Mouse (Mus musculus) embryo, embryonic 9.5 days (tissue): ENCODE data around the gene Eef1akmt3.

Experiments
- DNase-seq: peaks from one replicate; pipeline ENCODE4 v3.0.0-alpha.2; 2017; ENCODE audit errors: extremely low spot score

The Eef1akmt3 gene

GRCm38 (mm10) chr10:127050119-127050474 is 8.8 kb upstream of the Eef1akmt3 start:
- no peak for DNase-seq

DNA sequence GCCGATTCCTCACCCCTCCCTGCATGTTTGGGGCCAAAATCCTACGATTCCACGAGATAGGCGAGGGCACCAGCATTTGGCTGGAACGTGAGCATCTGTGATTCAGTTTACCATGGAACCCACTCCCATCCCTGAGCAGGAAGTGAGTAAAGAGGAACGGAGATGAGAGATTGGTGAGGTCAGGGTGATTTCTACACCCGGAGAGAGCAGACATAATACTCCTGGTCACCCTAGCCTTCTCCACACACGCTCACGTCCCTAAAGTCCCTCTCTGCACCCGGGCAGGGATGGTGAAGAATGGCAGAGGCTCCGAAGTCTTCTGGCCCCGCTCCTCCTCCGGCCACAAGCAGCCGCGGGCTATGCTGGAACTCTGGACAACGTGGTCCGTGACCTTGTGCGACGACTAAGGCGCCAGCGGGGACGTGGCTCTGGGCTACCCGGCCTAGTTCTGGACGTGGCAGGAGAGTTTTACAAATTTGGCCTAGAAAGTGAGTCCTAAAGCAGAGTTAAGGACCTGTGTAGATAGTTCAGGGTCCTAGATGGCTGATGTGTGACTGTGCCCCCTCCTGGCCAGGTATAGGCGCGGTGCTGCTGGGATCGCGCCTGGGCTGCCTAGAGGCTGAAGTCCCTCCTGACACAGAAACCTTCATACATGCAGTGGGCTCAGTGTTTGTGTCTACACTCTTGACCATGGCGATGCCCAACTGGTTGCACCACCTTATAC is 8.2 kb upstream of the Eef1akmt3 start:
- no peak for DNase-seq

GRCm38 (mm10) chr10:127048608-127049394 is 7.5 kb upstream of the Eef1akmt3 start:
- no peak for DNase-seq

GRCm38 (mm10) chr10:127047954-127048353 is 6.6 kb upstream of the Eef1akmt3 start, which contains the start of gene Cyp27b1:
Gene Cyp27b1 (plus strand): TSS chr10:127048250.
- DNase-seq, result no peak

GRCm38 (mm10) chr10:127043187-127043586 is 1.9 kb upstream of the Eef1akmt3 start:
- no peak for DNase-seq

GRCm38 (mm10) chr10:127042468-127043115 is 1.3 kb upstream of the Eef1akmt3 start:
- no peak for DNase-seq

DNA sequence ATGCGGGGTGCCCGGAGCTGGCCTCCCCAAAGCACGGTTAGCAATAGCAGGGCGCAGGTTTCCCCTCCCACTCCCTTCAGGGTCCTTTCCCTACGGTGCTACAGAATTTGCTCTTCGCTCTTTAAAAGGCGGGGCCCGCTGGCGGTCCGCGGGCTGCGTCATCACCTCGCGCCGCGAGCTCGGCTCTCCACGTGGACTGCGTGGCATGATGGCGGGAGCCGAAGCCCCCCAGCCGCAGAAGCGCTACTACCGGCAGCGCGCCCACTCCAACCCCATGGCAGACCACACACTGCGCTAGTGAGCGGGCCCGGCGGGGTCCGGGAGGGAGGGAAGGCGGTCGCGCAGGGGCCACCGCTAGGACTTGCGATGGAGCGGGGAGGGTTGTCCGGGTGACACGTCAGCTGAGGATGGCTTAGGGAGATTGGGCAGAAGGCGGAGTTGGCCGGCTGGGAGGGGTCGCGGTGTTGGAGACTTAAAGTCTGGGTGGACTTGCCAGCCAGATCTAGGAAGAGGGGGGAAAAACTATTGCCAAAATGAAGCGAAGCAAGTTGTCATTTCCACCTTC is 543 bp upstream of the Eef1akmt3 start:
- peak; percentile 96 for DNase-seq

DNA sequence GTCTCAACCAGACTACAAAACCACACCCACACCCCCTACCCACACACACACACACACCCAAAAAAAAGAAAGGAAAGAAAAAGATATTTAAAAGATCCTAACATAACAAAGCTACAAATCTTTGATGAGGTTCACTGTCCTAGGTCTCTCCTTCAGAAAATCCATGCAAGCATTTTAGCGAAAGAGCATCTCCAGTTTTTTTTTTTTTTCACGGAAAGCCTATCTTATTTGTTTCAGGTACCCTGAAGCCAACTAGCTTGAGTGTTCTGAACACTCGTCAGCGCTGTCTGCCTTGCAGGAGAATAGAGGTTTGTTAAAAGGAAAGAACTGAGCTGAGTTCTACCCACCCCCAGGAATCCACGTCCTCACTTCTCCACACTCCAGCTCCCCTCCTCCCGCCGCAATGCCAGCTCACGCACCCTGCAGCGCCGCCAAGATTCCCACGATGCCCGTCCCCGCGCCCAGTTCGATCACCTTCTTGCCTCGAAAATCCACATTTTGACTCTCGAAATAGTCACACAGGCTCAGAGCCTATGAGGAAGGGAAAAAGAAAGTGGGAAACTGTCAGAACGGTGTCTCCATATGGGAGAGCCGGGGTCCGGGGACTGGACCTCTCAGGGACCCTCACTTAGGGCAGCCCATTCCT is 621 bp downstream of the Eef1akmt3 start:
- DNase-seq, result no peak

GRCm38 (mm10) chr10:127037641-127038040 is 3.7 kb downstream of the Eef1akmt3 start:
- no peak for DNase-seq

DNA sequence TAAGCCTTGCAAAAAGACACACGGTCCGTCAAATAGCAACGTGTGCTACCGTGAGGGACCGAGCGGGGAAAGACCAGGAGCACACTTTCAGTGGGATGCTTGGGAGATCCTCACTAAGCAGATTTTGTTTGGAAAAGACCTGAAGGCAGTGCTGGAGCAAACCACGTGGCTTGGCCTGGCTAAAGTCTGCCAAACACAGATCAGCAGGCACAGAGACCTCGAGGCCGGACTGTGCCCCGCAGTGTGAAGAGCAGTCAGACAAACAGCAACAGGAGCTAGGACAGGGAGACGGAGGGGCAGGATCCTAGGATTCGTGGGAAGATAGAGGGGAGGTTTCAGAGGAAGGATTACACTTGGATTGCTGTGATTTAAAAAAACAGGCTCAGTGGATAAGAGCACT is 5.0 kb downstream of the Eef1akmt3 start:
- DNase-seq, result no peak

- DNase-seq, result no peak
These were observed 8.0 kb downstream of the Eef1akmt3 start for GRCm38 (mm10) chr10:127033301-127033741.

GRCm38 (mm10) chr10:127030336-127031296 is 10.7 kb downstream of the Eef1akmt3 start, which contains the start of gene Tsfm:
Gene Tsfm (minus strand): TSS chr10:127030840.
- DNase-seq, result peak; percentile 89

- DNase-seq, result no peak
These were observed 22.9 kb downstream of the Eef1akmt3 start for GRCm38 (mm10) chr10:127018422-127018821.

DNA sequence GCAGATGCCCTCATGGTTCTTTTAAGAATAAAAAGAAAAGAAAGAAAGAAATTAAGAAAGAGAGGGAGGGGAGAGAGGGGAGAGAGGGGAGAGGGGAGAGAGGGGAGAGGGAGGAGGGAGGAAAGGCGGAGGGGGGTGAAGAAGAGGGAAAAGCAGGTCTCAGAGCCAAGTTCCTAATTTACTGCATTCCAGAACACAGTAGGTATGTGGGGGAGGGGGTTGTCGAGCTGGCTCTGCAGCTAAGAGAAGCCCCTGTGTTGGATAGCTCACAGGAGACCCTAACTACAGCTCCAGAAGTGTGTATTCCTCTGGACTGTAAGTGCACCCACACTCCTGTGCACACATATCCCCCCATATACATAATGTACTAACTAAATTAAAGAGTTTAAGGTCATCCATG is 24.2 kb downstream of the Eef1akmt3 start:
- no peak for DNase-seq

- no peak for DNase-seq
These were observed 24.8 kb downstream of the Eef1akmt3 start for GRCm38 (mm10) chr10:127016488-127016887.

DNA sequence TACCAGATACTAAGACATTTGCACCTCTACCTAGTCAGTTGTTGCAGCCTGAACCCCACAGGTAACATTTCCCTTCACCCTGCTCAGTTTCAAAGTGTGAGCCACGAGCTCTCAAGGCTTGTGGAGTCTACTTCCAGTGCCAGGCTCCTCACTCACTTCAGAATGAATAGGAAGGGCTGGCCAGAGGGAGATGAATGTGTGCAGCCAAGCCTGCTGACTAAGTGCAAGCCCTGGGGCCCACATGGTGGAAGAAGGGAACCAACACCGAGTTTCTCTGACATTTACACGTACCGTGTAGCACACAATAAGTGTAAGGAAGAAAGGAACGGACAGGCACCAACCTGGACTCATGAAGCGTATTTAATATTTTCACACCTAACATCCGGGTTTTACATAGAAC is 37.5 kb downstream of the Eef1akmt3 start:
- DNase-seq, result no peak

- DNase-seq, result no peak
These were observed 38.0 kb downstream of the Eef1akmt3 start for GRCm38 (mm10) chr10:127003334-127003733.

GRCm38 (mm10) chr10:127002765-127003164 is 38.5 kb downstream of the Eef1akmt3 start:
- DNase-seq, result no peak

DNA sequence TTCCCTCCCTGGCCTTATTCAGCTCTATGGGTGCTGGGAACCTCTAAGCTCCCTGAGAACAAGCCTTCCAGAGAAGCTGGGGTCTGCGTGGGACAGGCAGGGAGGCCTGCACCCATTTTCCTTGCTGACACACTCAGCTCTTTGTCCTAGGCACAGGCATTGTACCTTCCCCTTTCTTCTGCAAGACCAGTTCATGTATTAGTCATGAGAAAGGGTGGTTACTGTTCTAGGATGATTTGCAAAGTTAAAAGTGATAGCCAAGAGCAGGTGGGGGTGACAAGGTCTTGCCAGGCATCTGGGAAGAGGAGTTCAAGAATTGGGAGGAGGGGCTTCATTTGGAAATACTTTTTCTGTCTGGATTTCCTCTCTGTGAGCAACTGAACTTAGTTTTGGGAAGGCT is 39.3 kb downstream of the Eef1akmt3 start:
- no peak for DNase-seq

DNA sequence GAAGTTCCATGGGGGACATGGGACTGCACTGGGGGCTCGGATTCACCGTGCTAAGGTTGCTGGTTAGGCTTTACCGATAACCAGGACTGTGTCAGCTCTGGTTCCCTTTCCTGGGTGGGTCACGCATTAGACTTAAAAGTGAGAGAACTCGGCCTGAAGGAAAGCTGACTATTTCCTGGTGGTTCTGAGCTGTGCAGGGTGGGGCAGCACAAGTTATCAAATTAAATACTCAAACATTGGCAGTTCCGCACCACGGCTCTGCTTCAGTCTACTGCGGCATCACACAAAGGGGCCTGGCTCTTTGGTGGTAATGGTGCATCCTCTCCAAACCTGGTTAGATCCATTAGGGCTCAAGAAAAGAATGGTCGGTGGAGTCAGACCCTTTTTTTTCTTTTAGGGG is 40.0 kb downstream of the Eef1akmt3 start:
- DNase-seq, result no peak
